Mouse (Mus musculus): ENCODE measurements around the gene Obox5.
"Not testable (repeated sequence)": the region's sequence is repeated elsewhere in the genome, so short reads cannot be mapped to it uniquely, and the experiment has no call there.

The Obox5 gene

GRCm38 (mm10) chr7:15749831-15750230 is at the start of gene Obox5:
Gene Obox5, plus strand, starts transcription at chr7:15750131.
- not testable (repeated sequence) for DNase-seq

GRCm38 (mm10) chr7:15749296-15749695 is 635 bp upstream of the Obox5 start:
- not testable (repeated sequence) for DNase-seq

Measured in lung, adult 18-20 months (tissue).